Mouse (Mus musculus) R1 (cell line): ENCODE results near the gene Hoxc6.

Source experiments
- DNase-seq: peaks from one replicate; pipeline ENCODE4 v3.0.0-alpha.2; 2018; ENCODE audit warnings: low read depth, low spot score

The Hoxc6 gene

DNA sequence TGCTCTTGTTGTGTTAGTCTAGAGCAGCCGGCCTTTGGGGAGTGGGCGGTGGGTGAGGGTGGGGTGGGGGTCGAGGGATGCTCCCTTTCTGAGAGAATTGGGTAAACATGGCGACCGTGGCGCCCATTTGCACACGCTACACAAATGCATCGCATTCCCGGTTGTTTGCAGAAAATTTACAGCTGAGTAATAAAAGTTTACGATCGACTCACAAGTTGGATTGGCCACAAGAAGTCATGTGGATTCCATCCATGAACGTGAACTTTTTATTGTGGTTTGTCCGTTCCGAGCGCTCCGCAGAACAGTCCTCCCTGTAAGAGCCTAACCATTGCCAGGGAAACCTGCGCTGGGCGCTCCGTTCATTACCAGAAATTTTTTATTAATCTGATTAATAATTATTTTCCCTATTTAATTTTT, at the start of gene Hoxc6:
Gene Hoxc6 (plus strand): TSS at position 319 of the 417 bp plus-strand sequence.
- DNase-seq = no peak

DNA sequence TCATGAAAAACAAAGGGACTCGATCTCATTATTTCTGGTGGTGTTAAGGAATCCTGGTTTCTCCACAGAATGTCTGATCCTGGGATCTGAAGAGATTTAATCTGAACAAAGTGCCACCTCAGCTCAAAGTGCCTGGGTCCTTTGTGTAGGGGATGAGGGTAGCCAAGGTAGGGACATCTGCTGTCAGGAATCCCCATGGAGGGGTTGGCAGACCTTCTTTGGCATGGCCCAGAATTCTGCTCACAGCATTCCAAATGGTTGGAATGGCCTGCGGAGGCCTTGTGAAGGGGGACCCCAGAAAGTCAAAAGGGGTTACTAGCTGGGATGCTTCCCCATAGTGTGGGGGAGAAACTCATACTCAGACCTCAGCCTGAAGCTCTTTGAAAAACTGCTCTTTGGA, 49.2 kb upstream of the Hoxc6 start:
- DNase-seq = no peak

DNA sequence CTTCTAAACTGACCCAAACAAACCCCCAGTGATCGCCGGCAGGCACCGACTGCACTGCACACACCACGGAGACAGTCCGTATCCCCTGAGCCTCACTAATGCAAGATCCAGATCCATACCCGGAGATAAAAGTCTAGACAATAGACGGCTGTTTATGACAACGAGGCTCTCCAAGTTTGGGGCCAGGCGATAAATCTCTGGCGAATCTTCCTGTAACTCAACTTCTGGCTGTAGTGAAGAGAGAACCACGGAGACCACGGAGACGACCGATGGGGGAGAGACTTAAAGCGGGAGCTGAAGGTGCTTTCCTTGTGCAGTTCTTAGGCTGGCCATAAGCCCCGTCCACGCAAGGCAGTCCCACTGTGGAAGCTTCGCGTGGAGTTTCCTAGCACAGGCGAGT, 48.4 kb upstream of the Hoxc6 start:
- no peak for DNase-seq

- DNase-seq = no peak
These were observed 47.2 kb upstream of the Hoxc6 start for GRCm38 (mm10) chr15:102950877-102951276.

- no peak for DNase-seq
These were observed 44.5 kb upstream of the Hoxc6 start for GRCm38 (mm10) chr15:102953561-102953960.

GRCm38 (mm10) chr15:102954192-102955006, 43.7 kb upstream of the Hoxc6 start, which contains the start of gene Hoxc11:
Gene Hoxc11, plus strand, starts transcription at chr15:102954427.
- peak; percentile 72 for DNase-seq

DNA sequence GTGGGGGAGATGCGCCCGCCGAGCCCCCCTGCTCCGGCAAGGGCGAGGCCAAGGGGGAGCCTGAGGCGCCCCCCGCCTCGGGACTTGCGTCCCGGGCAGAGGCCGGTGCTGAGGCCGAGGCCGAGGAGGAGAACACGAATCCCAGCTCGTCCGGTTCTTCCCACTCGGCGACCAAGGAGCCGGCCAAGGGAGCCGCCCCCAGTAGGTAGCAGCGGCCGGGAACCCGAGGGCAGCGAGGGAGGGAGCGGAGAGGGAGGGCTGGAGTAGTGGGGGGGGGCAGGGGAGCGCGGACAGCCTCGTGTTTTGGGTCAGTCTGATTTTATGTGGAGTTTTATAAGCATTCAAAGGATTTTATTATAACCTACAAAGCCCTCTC, 43.1 kb upstream of the Hoxc6 start:
- DNase-seq = peak; percentile 66

DNA sequence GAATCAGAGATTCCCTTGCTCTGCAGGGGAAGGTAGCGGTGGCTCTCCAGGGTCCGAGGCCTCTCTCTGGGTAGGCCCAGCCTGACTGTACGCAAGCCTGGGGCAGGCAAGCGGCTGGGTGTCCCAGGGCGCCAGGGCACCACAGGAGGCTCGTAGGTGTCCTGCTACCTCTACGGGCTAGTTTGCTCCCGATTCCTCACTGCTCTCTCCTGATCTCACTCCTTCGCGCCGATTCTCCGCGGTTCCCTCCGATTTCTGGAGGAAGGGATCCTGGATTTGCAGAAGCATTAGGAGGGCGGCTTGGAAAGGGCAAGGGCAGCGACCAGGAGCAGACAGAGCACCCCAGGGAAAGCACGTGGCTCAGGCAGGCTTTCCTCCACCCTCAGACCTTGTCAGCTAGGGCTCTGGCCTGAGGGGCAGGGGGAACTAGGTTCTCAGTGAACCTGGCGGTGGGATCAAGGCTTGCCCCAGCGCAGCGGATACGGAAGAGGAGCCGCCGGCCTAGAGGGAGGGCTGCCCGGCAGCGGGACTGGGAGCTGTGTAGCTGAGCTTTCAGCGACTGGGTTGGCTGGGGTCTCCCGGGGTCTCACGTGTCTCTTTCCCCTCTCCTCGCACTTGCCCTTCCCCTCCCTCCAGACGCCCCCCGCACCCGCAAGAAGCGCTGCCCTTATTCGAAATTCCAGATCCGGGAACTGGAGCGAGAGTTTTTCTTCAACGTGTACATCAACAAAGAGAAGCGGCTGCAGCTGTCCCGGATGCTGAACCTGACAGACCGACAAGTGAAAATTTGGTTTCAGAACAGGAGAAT, 42.0 kb upstream of the Hoxc6 start:
- DNase-seq = peak; percentile 75

DNA sequence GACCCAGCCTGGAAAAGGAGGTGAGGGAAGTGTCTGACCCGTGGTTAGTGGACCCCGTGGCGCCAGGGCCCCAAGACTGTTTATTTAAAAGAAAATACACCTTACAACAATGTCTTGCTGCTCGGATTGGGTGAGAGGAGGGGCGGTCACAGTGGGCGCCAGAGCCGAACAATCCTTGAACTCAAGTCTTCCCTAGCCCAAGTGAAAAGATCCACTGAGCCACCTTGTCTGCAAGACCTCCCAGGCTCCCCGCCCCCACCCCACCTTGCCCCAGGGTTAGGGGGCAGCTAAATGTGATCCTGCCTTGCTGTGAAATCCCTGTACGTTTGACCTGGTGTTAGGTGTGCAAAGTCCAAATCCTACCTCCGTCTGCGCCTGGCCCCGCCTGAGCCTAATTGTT, 41.2 kb upstream of the Hoxc6 start:
- no peak for DNase-seq

DNA sequence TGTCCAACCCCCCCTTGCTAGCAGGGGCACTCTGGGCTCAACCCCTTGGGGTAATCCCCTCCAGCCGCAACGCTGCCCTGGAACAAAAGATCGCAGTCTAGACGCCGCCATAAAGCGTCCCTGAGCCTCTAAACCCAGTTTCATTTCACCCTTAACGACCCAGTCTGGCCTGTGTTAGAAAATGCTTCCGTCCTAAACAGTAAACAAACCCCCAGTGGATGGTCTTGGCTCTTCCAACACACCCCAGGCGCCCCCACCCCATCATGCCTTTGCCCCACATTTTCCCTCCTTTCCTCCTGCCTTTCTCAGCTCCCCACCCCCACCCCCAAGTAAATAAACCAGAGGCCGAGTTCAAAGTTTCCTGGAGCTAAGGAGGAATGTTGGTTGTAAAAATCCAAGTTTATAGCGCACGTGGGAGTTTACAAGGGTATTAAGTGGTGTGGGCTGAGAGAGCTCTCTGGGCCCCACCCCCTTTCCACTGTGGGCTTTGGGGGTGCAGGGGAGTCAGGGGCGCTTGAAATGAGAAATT, 38.3 kb upstream of the Hoxc6 start:
- peak; percentile 6 for DNase-seq

DNA sequence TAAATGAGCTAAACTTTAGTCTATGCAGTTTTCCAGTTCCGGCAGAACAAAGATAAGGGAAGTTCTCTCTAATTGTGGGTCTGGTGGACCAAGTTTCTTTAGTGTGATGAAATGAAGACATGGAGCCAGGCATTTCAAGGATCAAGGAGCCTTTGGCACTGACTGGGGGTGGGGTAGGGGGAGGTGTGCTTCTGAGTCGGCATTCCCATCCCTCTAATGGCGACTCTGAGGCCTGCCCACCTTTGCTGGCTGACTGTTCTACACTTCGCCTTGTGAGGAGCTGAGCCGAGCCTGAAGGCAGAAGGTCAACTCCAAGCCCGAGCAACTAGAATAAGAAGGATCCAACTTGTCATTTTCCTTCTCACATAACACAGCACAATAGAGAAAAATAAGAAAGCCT, 36.3 kb upstream of the Hoxc6 start:
- DNase-seq = no peak

GRCm38 (mm10) chr15:102962492-102962891, 35.6 kb upstream of the Hoxc6 start:
- no peak for DNase-seq

DNA sequence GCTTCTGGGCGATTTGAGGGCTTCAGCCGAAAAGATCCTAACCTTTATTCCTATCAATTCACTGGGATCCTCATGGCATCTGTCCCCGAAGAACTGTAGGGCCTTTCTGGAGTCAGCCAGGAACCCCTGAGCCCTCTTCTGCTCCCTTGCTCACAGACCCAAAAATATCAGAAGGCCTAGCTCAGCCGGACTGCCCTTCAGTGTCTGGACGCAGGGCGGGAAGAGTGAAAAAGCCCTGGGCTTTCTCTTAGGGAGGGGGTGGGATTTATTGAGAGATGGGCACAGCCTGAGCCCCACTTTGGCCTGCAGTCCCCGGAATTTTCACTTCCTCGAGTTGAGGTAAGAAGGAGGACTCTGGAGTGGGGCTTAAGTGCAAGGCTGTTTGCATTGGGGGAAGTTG, 34.8 kb upstream of the Hoxc6 start:
- no peak for DNase-seq

GRCm38 (mm10) chr15:102963671-102964640, 34.1 kb upstream of the Hoxc6 start:
- DNase-seq = no peak

- DNase-seq = no peak
These were observed 32.8 kb upstream of the Hoxc6 start for GRCm38 (mm10) chr15:102965003-102965891.

DNA sequence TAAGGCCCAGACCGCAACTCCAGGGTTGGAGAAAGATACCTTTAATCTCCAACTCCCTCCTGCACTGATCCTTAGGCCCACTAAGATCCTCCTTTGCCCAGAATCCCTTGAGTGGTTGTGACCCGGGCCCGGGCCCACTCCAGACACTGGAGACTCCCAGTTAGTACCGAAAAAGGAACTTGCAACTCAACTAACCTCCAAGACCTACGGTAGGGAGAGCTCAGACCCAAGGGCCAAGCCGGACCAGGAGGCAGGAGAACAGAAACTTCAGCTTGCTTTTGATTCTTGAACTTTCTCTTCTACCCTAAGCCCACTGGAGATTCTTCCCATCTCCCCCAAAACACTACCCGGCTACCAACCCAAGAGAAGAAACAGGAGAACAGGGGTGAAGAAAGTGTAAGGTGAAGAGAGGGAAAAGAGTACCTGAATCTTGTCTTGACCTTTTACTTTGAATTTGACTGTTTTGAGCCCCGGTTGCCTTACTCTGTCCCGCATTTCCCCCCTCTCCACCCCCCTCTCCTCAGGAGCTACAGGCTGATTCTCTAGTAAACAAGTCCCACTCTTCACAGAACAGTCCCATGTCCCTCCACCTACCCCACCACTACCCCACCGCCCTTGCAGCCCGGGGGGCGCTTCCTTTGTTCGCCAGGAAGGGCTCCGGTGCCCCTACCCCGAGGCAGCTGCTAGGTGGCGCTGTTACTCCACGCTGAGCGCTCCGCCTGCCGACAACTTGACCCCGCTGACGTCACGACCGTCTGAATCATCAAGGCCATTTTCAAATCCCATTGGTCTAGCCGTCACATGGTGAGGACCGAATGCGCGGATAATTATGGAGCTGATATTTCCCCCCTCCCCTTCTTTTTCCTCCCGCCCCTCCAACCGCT, 31.9 kb upstream of the Hoxc6 start:
- peak; percentile 93 for DNase-seq

DNA sequence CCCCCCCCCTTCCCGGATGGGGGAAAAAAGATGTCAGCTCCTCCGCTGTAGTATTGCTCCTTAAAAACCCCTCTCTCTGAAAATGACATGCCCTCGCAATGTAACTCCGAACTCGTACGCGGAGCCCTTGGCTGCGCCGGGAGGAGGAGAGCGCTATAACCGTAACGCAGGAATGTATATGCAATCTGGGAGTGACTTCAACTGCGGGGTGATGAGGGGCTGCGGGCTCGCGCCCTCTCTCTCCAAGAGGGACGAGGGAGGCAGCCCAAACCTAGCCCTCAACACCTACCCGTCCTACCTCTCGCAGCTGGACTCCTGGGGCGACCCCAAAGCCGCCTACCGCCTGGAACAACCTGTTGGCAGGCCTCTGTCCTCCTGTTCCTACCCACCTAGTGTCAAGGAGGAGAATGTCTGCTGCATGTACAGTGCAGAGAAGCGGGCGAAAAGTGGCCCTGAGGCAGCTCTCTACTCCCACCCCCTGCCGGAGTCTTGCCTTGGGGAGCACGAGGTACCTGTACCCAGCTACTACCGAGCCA, 31.2 kb upstream of the Hoxc6 start, which contains the start of gene Hoxc10:
Gene Hoxc10 (plus strand): TSS at position 21 of the 536 bp plus-strand sequence.
- peak; percentile 50 for DNase-seq

GRCm38 (mm10) chr15:102967312-102967510, 30.8 kb upstream of the Hoxc6 start, which contains the start of gene Hoxc5:
Gene Hoxc5, plus strand, starts transcription at chr15:102967443.
- no peak for DNase-seq
